Mouse (Mus musculus) lung, postnatal 10 days (tissue): ENCODE measurements at regions not wholly inside any gene's neighbourhood (a gene's known extent, or its start where the extent isn't known, plus 50 kb on each side); places are given as distances from the start of the nearest gene placed in this dataset.
"Not testable (repeated sequence)": the region's sequence is repeated elsewhere in the genome, so short reads cannot be mapped to it uniquely, and the experiment has no call there.

Experiments
- DNase-seq: peaks from one replicate; pipeline ENCODE4 v3.0.0; 2021

DNA sequence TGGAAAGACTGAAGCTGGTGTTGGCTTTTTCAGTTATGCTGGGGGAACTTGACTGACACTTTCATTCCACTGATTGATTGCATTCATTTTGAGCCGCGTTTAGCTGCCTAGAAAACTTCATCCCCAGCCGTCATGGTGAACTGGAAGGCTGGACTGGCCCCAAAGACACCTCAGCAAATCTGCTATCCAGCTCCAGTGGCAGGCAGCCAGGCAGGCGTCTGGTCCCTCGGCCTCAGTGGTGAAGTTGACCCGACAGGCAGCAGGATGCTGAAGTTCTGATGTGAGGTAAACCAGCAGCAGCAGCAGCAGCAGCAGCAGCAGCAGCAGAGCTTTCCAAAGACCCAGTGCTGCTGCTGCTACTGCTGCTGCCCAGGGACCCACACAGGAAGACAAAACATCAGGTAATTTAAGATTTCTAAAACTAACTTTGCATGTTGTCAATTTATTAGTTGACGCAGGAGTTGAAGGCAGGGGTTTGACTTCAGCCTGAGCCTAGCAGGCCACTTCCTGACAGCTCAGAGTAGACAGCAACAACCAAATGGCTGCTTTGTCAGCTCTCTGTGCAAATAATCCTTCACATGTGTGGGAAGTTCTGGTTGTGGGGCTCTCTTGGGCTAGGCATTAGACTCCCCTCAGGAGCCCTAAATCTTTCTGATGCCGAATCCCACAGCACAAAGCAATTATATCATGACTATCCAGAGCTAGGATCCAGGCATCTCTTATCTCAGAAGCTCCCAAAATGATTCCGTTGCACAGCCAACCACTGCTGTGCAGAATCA is 200.4 kb upstream of the Nhs start:
- DNase-seq = peak; percentile 60

GRCm38 (mm10) chrX:162348341-162348740 is 188.8 kb upstream of the Nhs start:
- DNase-seq = no peak

DNA sequence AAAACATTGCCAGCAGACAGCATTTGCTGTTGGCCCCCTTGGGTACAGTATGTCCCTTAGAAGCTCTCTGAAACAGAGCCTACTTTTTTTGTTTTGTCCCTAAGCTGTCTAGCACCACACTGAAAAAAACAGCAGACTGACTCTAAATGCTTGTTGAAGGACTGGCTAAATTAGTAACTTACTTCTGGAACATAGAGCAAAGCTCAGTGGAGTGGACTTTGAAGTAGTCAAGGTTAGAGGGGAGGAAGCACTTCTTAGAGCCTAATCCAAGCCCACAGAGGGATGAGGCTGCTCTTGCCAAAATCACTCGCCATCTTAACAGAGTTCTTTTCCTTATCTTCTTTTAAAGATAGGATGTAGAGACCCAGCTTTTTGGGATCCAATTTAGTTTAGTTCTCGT is 188.4 kb upstream of the Nhs start:
- no peak for DNase-seq

DNA sequence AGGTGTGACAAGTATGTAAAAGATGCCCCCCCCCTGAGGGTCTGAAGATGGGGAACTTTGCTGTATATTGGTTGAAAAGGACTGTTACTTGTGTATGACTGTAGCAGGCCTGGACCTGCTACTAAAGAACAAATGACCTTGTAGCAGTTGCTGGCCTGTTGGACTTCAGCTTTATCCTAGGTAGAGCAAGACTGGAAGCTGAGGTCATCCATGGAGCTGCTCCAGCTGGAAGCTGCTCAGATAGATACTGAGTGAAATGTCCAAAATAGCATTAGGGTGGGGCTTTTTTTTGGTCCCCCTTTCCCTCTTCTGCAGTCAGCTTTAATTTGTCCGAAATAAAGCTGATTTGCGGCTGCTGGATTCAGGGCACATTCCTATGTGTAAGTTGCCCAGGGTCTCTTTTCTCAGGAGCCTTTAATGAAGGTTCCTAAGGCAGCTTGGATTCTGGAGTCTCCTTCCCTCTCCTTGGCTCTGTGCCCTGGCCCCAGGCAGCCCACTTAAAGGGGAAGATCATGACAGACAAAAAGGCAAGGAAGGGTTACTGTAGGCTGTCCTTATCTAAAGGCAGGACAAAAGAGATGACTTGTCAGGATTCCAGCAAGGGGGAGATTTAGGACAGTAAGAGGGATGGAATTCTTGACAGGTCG is 186.1 kb upstream of the Nhs start:
- DNase-seq = peak; percentile 12

DNA sequence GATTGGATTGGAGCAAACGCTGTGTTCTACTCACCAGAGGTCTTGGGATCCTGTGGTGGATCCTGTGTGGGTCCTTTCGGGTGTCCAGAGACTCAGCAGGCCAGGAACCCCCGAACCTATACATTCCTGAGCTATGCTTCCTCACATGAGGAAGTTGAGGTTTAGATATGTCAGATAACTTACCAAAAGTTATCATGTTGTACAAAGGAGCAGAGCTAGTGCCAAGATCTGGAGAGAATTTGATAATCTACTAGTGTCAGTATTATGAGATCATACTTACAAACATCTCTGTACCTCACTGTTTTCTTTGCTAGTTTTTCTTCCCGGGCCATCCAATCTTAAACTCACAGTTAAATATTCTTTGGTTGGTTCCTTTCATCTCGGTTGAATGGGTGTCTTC is 172.6 kb upstream of the Nhs start:
- no peak for DNase-seq

DNA sequence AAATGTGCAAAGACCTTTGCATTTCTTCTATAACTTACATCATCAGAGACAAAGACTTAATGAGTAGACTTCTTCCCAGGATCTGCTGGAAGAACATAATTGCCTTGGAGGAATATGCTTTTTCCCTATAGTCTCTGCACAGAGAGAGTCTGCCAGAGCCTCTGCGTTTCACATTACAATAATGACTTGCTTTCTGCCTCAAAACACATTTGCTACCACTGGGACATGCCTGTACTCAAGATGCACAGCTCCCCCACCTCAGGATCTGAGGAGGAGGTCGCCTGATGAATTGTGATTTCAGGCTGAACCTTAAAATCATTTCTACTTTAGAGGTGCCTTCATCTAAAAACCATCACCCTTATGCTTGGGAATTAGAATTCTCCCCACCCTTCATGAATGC is 148.1 kb upstream of the Nhs start:
- DNase-seq = no peak

DNA sequence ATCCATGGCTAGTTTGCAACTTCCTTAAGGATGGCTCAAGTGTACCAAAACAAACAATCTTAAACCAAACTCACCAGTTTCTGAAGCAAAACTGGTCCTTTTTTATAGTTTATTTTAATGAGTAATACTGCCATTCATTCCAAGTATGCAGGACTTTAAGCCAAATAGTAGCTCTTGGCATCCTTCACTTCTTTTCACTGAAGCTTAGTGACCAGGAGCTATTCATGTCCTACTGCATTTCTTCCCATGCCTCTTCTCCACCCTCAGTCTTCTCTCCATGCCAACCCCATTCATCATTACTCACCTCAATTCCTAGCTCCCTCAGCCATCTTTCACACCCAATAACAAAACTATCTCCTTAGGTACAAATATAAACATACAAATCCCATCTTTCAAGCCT is 144.6 kb upstream of the Nhs start:
- DNase-seq = no peak

DNA sequence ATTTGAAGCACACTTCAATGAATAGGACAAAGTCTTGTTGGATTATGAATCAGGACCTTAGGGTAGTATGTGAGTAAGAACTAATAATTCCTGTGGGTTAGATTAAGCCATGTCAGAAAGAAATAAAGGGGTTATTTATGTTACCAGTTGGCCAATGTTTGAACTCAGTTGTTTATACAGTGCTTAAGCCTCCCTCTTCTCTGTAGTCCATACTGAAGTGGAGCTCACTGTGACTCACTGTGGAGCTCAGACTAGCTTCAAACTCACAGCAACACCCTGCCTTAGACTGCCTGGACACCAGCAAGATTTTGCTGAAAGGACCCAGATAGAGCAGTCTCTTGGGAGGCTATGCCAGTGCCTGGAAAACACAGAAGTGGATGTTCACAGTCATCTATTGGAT is 143.3 kb upstream of the Nhs start:
- DNase-seq = no peak

GRCm38 (mm10) chrX:162291234-162291633 is 131.7 kb upstream of the Nhs start:
- no peak for DNase-seq

DNA sequence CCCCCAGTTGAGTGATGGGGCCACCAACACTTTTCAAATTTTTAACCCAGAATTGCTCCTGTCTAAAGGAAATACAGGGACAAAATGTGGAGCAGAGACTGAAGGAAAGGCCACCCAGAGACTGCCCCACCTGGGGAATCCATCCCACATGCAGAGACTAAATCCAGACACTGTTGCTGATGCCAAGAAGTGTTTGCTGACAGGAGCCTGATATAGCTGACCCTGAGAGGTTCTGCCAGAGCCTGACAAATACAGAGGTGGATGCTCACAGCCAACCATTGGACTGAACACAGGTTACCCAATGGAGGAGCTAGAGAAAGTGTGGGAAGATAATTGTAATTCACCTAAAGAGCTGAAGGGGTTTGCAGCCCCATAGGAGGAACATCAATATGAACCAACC is 126.6 kb upstream of the Nhs start:
- not testable (repeated sequence) for DNase-seq

- DNase-seq = no peak
Measured at GRCm38 (mm10) chrX:162284252-162284651, 124.7 kb upstream of the Nhs start.

DNA sequence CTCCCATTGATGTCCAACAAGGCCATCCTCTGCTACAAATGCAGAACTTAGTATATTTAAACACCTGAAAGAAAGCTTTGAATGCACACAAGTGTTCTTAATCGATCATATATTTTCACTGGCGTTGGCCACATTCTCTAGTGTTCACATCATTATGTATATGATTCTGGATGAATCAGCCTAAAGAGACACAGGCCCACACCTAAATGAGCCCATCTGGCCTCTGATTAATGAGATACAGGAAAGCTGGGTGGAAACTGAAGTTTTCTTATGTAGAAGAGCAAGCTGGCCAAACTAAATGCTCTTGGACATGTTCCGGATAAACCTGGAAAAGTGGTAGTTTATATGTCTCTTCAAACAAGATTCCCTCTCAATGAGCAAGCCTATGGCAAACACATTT is 123.2 kb upstream of the Nhs start:
- DNase-seq = no peak

DNA sequence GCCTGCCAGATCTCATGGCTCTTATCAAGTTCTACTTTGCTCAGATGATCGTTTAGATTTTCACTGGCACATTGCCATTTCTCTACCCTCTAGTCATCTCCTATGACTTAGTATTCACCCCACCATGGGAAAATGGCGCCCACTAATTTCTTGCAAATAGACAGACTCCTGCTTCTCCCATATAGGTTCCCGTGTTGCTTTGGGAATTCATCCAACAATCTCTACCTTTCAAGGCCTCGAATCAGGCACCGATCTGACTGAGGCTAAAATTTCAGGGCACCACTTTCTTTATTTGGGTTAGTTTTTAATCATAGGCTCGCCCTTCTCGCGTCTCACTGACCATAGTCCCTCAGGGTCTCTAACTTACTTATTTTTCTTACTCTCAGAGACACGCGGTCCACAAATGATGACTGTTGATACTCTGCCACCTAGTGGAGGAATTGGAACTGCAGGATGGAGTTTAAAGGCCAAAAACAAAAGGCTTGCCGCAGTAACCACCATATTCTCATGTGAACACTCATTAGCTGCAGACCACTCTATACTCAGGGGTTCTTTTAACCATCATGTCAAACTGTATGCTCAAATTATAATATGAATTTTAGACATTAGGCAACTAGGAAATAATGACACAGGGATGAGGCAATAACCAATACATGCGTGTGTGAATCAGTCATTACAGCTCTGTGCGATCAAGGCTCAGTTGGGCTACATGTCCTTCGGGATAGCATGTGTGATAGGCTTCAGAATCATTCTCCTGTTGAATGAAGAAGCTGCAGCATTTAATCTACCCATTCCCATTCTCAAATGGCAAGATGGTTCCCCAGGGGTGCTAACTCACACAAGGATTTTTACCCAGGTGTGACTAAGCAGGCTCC is 119.5 kb upstream of the Nhs start:
- peak; percentile 67 for DNase-seq

DNA sequence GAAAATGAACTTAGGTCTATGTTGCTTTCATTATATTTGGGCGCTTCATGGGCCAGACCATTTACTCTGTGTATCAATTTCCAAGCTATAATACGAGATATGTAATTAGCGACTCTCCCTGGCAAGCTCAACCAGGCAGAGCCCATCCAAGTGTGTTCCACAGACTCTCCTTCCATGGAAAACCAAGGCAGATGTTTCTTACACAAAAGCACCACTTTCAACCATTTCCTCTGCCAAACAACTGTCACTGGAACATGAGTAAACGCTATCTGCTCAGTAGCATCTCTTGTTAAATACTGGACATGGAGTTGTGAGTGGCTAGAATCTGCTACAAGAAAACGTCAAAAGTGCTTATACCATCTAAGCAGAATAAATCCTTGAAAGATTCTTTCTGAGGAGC is 115.1 kb upstream of the Nhs start:
- DNase-seq = peak; percentile 13

- no peak for DNase-seq
Measured at GRCm38 (mm10) chrX:162271189-162271588, 111.7 kb upstream of the Nhs start.

- DNase-seq = no peak
Measured at GRCm38 (mm10) chrX:162268918-162269317, 109.4 kb upstream of the Nhs start.

DNA sequence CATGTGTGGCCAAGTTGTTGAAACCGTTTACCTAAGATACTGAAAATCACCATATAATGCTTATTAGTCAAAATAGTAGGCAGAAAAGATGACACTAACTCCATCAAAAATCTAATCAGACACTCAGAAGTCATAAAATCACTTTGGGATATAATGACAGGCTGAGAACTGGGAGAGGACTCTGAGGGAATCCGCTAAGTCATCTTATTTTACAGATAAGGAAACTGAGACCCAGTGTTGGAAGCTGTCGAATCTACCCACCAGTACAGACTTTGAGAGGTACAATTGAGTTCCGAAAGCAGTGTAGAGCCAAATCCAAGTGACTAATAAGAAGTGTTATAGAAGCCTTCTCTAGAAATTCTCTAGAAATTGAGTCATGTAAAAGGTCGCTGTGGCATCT is 108.6 kb upstream of the Nhs start:
- DNase-seq = no peak

GRCm38 (mm10) chrX:162267679-162268078 is 108.1 kb upstream of the Nhs start:
- peak; percentile 39 for DNase-seq

DNA sequence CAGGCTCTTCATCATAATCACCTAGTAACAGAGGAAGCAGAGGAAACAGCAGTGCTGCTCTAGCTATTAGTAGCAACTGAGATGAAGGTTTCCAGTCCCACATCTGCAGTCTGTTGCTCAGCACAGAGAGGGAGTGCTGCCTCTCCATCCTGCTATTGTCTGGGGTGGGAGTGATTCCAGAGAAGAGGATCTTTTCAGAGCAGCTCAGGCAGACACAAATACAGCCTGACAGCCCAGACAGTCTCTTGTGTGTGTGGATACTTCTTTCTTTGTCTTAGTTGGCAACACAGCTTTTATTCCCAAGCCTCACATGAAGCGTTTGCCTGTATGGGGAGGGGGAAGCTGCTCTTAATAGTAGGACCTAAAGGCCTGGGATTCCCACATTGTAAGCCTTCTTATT is 107.2 kb upstream of the Nhs start:
- DNase-seq = no peak

DNA sequence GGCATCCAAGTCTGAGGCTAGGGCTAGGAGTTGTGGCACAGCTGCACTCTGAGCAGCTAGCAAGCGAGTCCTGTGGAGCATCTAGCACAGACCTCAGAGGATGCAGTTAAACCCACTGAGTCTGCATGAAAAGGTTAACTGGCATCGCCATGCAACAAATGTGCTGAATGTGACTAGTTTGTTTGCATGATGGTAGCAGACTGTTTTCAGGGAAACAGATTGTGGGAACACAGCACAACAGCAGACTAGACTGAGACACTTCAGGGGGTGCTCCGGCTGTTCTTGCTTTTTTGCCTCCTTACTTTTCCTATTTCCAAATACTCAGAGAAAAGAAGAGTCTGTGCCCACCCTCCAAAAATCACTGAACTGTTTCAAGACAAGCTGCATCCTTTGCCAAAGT is 97.9 kb upstream of the Nhs start:
- DNase-seq = no peak

DNA sequence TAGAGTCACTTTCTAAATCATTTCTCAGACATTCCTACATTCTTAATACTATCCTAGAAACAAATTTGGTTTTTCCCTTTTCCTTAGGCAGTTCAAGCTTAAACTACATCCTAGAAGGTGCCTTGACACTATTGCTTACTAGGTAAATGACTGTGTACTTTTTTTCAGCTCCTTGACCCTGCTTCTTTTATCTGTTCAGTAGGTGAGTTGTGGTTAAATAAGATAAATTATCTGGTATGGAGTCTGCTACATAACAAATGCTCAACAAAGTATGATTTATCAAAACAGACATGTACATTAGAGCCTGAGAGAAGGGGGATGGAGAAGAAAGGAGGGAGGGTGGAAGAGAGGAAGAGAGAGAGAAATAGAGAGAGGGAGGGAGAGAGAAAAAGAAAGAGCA is 96.3 kb upstream of the Nhs start:
- DNase-seq = no peak

- DNase-seq = peak; percentile 11
Measured at GRCm38 (mm10) chrX:162241291-162241690, 81.8 kb upstream of the Nhs start.

- no peak for DNase-seq
Measured at GRCm38 (mm10) chrX:162235552-162235951, 76.0 kb upstream of the Nhs start.

GRCm38 (mm10) chrX:162210848-162211247 is 51.3 kb upstream of the Nhs start:
- DNase-seq = no peak
